Mouse (Mus musculus): ENCODE data around the gene Gm11020.

Gm11020 gene

DNA sequence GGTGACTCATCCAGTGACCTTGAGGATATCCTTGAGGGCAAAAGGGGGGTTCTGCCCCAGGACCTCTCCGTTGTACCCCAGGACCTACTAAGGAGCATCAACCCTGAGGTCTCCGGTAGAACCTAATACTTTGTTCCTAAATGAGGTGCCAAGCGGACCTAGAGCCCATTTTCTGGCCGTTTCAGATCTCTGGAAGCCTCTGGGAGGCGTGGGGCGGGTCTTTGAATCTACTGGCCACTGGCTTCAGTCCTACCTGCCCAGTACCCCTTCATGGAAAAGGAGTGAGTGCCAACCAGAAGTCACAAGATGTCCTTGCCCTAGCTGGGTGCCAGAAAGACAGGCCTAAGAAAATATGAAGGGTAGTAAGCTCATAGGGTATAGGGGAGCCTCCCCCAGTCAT is 20.3 kb downstream of the Gm11020 start:
- in situ Hi-C loops (cut with MboI), result loop anchor here (5.0 to 10.0 kb wide), 2 partner anchors 101 to 233 kb away; partner anchors contain the start of gene Dync1li2

- in situ Hi-C loops (cut with MboI), result loop anchor here (5.0 to 10.0 kb wide), 2 partner anchors 100 to 232 kb away; partner anchors contain the start of gene Dync1li2
These were observed 21.1 kb downstream of the Gm11020 start for GRCm38 (mm10) chr8:104342426-104342825.

DNA sequence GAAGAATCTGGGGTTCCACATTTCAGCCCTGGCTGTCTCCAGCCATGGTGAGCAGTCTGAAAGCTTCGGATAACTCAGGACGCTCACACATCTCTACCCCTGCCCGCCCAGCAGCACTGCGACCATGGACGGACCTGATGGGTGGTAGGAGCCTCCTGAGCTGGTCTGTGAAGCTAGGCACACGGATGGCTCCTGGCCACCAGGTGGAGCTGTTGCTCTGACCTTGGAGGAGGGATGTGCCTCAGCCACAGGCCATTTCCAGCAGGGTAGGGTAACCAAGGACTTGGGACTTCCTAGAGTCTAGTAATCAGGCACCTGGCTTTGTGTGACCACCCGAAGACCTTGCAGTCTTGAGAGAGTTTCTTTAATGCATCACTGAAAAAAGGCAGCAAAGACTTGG is 22.6 kb downstream of the Gm11020 start:
- in situ Hi-C loops (cut with MboI), result loop anchor here (5.0 to 10.0 kb wide), 2 partner anchors 98 to 231 kb away; partner anchors contain the start of gene Dync1li2

DNA sequence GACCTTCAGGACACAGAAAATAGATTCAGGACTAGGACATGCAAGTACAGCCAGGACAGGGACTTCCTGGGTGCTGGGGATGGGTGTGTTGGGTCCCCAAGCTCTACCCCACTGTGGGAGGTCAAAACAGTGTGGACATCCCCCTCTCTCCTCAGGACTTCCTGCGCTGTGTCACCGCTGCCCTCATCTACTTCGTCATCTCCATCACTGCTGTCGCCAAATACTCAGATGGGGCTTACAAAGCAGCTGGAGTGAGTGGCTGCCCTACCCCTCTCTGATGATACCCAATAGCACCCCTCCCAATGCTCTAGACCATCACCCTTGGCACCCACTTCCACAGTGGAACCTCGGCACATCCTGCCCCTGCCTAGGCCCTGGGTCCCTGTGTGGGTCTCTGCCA is 23.3 kb downstream of the Gm11020 start:
- in situ Hi-C loops (cut with MboI), result loop anchor here (5.0 to 10.0 kb wide), 2 partner anchors 98 to 230 kb away; partner anchors contain the start of gene Dync1li2

DNA sequence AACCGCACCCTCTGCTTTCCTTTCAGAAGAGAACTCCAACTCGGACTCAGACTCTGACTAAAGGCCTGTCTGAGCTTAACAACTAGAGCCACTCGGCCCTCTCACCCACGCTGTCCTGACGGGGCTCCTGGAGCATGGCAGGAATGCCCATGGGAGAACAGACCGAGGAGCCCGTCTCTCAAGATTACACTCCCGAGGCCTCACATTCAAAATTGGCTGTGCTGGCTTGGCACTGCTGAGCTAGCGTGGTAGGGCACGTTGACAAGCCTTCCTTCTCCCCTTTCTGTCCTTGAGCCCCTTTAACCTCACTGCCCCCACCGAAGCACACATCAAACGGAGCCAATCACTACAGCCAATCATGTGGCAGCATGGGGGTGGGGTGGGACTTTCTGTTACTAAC is 25.3 kb downstream of the Gm11020 start:
- in situ Hi-C loops (cut with MboI), result loop anchor here (10.0 kb wide), 1 partner anchor 228 kb away; no protein-coding TSS in a partner anchor

- in situ Hi-C loops (cut with MboI), result loop anchor here (10.0 kb wide), 1 partner anchor 226 kb away; no protein-coding TSS in a partner anchor
These were observed 27.6 kb downstream of the Gm11020 start for GRCm38 (mm10) chr8:104348971-104349370.

- in situ Hi-C loops (cut with MboI), result no loop called here
These were observed 28.7 kb downstream of the Gm11020 start for GRCm38 (mm10) chr8:104350047-104350446.

DNA sequence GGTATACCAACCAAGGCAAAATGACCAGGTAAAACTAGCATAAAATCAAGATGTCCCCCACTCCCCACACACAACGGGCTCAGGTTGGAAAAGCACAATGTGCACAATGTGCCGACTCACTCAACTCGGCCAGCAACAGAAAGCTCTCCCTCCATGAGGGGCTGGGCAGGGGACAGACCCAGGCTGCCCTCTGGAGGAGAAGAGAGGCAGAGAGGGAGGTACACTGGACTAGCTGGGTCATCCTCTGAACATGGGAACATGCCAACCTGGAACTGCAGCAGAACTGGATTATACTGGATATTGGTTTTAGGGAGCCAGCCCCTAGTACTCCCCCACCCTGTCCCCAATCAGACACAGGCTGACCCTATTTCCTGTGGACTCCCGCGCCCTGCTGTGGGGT is 31.8 kb downstream of the Gm11020 start:
- in situ Hi-C loops (cut with MboI), result no loop called here

DNA sequence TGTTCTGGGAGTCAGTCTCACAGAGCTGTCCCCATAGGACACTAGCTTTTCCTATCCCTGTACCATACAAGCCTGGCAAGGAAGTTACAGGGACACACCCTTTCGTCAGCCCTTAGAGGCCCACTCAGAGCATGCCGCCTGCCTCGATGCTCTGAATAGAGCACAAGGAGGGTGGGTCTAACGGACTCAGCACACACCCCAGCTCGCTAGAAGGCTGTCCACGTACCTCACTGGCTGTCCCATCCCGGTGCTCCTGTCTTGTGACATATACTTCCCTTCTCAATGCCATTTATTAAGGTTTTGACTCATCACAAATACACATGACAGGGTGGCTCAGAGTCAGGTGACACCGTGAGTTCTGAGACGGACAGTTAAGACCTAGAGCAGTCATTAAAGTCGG is 33.1 kb downstream of the Gm11020 start:
- in situ Hi-C loops (cut with MboI), result no loop called here

DNA sequence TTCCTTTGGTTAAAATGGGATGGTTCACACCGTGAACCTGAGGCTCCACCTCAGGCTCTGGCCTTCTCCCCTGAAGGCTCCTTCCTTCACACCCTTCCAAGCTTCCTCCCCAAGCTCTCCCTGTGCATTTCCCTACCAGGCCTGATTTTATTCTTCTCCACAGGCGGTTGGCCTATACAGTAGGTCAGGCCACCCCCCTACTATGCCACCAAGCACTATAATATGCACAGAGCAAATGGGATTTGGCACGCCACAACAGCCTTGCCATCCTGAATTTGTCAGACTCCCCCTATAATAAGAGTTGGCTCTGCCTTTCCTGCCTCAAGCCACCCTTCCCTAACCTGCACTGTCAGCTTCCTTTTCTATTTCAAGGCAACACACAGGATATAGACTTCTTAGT is 37.3 kb downstream of the Gm11020 start:
- in situ Hi-C loops (cut with MboI), result no loop called here

- in situ Hi-C loops (cut with MboI), result no loop called here
These were observed 38.5 kb downstream of the Gm11020 start for GRCm38 (mm10) chr8:104359778-104360456.

DNA sequence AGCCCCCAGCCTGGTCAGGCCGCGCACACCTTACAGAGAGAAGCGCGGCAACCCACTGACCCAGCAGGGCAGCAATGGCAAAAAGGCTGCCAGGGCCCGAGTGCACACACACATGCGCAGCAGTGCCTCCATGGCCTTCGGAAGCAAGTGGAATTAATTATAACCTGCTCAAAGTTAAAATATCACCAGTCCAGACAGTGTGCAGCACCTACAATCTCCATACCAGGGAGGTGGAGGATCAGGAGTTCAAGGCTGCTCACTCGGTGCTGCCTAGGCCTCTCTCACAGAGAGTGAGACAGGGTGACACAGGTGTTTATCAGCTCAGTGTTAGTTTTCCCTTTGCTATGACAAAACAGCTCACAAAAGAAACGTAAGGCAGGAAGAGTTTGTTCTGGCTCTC is 44.3 kb downstream of the Gm11020 start:
- in situ Hi-C loops (cut with MboI), result no loop called here

DNA sequence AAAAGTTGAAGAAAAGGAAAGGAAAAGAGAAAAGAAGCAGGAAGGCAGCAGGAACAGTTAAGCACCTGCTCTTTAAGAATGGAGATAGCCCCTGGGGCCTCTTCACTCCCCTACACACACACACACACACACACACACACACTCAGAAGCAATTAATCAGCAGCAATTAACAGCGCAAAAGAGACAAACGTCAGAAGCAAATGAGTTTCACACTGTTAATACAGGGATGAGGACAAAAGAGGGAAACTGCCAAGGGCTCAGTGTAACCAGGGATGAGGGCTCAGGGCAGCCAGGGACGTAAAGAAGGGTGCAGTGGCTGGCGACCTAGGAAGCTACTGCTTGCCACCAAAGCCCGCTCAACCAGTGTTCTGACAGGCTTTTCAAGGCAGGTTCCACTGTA is 46.0 kb downstream of the Gm11020 start:
- in situ Hi-C loops (cut with MboI), result no loop called here

GRCm38 (mm10) chr8:104369591-104369990 is 48.2 kb downstream of the Gm11020 start:
- in situ Hi-C loops (cut with MboI), result no loop called here

- in situ Hi-C loops (cut with MboI), result no loop called here
These were observed 48.7 kb downstream of the Gm11020 start for GRCm38 (mm10) chr8:104370071-104370470.

- in situ Hi-C loops (cut with MboI), result no loop called here
These were observed 49.8 kb downstream of the Gm11020 start for GRCm38 (mm10) chr8:104371121-104371520.
